Mouse (Mus musculus) cerebellum, adult 2 months (tissue): Measurements from ENCODE around the gene Whamm. TPM values are rescaled to one million over a fixed set of nuclear protein-coding genes. Genes with fewer than 3 reads are reported as not detected.

Source experiments
- DNase-seq, 2 experiments: peaks; one replicate each; pipeline ENCODE4 v3.0.0; 2021
- H3K27ac ChIP-seq: fragments of 200-500 bp; 2 replicates; pipeline ENCODE4 v1.5.1; 2012; ENCODE audit warnings: low read length, control low read depth, inconsistent platforms; ENCODE audit not compliant: insufficient read depth
- H3K27me3 ChIP-seq: fragments of 200-500 bp; 2 replicates; pipeline ENCODE4 v1.6.1; 2012; ENCODE audit warnings: inconsistent platforms, mild to moderate bottlenecking, low read length, moderate library complexity; ENCODE audit not compliant: control insufficient read depth, insufficient read depth
- H3K4me1 ChIP-seq: fragments of 200-500 bp; 2 replicates; pipeline ENCODE4 v1.6.1; 2011; ENCODE audit warnings: low read length; ENCODE audit not compliant: control insufficient read depth, insufficient read depth
- H3K4me3 ChIP-seq: fragments of 200-500 bp; replicated peaks from 2 replicates; pipeline ENCODE3; 2011; ENCODE audit warnings: mild to moderate bottlenecking, low read depth, low read length, control low read depth; ENCODE audit not compliant: insufficient read depth
- CTCF ChIP-seq: fragments of 200-500 bp; IDR thresholded peaks from 2 replicates; pipeline ENCODE4 v1.5.1; 2011; ENCODE audit warnings: low read depth, mild to moderate bottlenecking, control low read depth, low read length, moderate library complexity, borderline replicate concordance; ENCODE audit not compliant: insufficient read depth
- POLR2A ChIP-seq: fragments of 200-500 bp; IDR thresholded peaks from 2 replicates; pipeline ENCODE4 v1.6.1; 2011; ENCODE audit warnings: low read length, control low read depth, borderline replicate concordance; ENCODE audit not compliant: insufficient read depth
- WGBS: fragments of 180-500 bp; shearing (Covaris S2); methylation state at CpG from one replicate; pipeline ENCODE4 v1.1.7; 2018; 5-methylcytosine and 5-hydroxymethylcytosine counted together
- polyA plus RNA-seq: library from polyadenylated mRNA; depleted of rRNA; stranded (reverse); fragments of >200 nt; gene quantifications from 2 replicates; pipeline ENCODE4 v1.2.3, GENCODE M21; 2012

The Whamm gene
- polyA plus RNA-seq, 1 experiment = 28.6 TPM

DNA sequence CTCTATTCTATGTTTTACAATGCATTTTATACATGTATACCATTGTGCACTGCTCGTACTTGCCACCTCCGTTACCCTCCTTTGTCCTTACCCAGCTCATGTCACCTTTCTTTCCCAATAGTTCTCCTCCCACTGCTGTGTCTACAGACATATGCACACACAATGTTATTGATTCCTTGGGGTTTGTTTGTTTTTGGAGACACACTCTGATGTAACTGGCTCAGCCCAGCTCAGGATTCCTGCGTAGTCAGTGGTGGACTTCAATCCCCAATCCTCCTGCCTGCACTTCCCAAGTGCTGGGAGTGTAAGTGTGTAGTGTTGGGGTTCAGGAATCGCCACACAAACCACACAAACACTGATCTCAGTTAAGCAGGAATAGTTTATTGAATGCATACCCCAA, 16.2 kb downstream of the Whamm start:
- H3K27ac ChIP-seq = no peak overlapping the region
- no peaks in the 10 kb centered on the region for H3K27me3 ChIP-seq
- 97% methylated on average over 4 of the region's 4 CpGs for WGBS
- H3K4me3 ChIP-seq = no peak overlapping the region
- TF ChIP-seq CTCF (no peak), POLR2A (no peak)
- no peak for DNase-seq
- H3K4me1 ChIP-seq = no peaks in the 10 kb centered on the region

DNA sequence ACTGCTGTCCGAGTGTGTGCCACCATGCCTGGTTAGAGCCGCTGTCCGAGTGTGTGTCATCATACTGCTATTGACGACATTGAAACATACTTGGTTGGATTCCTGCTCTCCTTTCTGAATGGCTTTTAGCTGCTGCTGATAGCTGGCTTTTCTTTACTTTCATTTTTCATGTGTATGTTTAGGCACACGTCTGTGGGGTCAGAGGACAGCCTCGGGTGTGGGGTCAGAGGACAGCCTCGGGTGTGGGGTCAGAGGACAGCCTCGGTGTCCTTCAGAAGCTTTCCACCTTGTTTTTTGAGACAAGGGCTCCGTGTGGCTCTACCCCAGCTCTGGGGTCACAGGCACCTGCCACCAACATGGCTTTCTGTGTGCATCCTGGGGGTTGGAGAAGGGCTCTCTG, 21.6 kb downstream of the Whamm start:
- Histone ChIP-seq H3K4me3 (no peak overlapping the region), H3K27ac (no peak overlapping the region), H3K4me1 (peaks cover 8% of the 10 kb centered on the region; the same call in 1 of the 2 replicates), H3K27me3 (no peaks in the 10 kb centered on the region)
- 92% methylated on average over 9 of the region's 9 CpGs for WGBS
- DNase-seq = no peak
- no peak for TF ChIP-seq CTCF

- Histone ChIP-seq H3K4me3 (no peak overlapping the region), H3K4me1 (peaks cover 8% of the 10 kb centered on the region; the same call in 1 of the 2 replicates), H3K27me3 (no peaks in the 10 kb centered on the region), H3K27ac (no peak overlapping the region)
- WGBS = 92% methylated on average over 8 of the region's 8 CpGs
- no peak for TF ChIP-seq POLR2A
- TF ChIP-seq CTCF = no peak
- no peak for DNase-seq
Observed at GRCm38 (mm10) chr7:81593387-81593786, 22.3 kb downstream of the Whamm start.

DNA sequence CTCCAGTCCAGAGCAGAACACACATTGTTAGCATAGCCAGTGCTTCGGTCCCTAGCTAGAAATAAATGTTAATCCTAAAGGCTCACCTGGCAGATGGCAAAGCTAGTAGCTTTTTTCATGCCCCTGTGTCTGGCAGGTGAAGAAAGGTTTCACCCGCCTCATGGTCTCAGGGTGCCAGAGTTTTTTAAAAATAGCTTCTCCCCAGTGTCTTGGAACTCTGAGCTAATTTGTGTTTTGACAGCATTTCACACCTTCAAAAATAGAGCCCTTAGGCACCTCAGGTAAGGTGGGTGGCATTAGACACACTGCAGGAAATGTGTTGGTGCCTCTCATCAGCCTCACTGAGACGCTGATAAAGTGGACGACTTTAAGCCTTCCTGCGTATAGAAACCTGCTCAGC, 24.0 kb downstream of the Whamm start:
- no peaks in the 10 kb centered on the region for H3K27me3 ChIP-seq
- TF ChIP-seq CTCF = no peak
- no peak for TF ChIP-seq POLR2A
- H3K4me3 ChIP-seq = no peak overlapping the region
- no peak overlapping the region for H3K27ac ChIP-seq
- 16% methylated on average over 5 of the region's 5 CpGs for WGBS
- DNase-seq = peak in 1 of 2 experiments; percentile 62
- H3K4me1 ChIP-seq = peaks cover 8% of the 10 kb centered on the region; the same call in 1 of the 2 replicates

GRCm38 (mm10) chr7:81596086-81596485, 25.0 kb downstream of the Whamm start:
- 79% methylated on average over 6 of the region's 6 CpGs for WGBS
- no peak for DNase-seq
- no peaks in the 10 kb centered on the region for H3K27me3 ChIP-seq
- TF ChIP-seq POLR2A = no peak
- no peak for TF ChIP-seq CTCF
- no peak overlapping the region for H3K4me3 ChIP-seq
- no peak overlapping the region for H3K27ac ChIP-seq
- H3K4me1 ChIP-seq = peaks cover 8% of the 10 kb centered on the region; the same call in 1 of the 2 replicates

- TF ChIP-seq CTCF = no peak
- TF ChIP-seq POLR2A = no peak
- 100% methylated on average over 1 of the region's 1 CpGs for WGBS
- Histone ChIP-seq H3K27ac (no peak overlapping the region), H3K4me1 (peaks cover 8% of the 10 kb centered on the region; the same call in 1 of the 2 replicates), H3K27me3 (no peaks in the 10 kb centered on the region), H3K4me3 (no peak overlapping the region)
- DNase-seq = no peak
Observed at GRCm38 (mm10) chr7:81597660-81598059, 26.6 kb downstream of the Whamm start.

- no peak overlapping the region for H3K4me3 ChIP-seq
- WGBS = 85% methylated on average over 8 of the region's 8 CpGs
- TF ChIP-seq POLR2A = no peak
- no peak for TF ChIP-seq CTCF
- H3K27ac ChIP-seq = no peak overlapping the region
- peaks cover 8% of the 10 kb centered on the region; the same call in 1 of the 2 replicates for H3K4me1 ChIP-seq
- no peak for DNase-seq
- no peaks in the 10 kb centered on the region for H3K27me3 ChIP-seq
Observed at GRCm38 (mm10) chr7:81599379-81600280, 28.6 kb downstream of the Whamm start.

DNA sequence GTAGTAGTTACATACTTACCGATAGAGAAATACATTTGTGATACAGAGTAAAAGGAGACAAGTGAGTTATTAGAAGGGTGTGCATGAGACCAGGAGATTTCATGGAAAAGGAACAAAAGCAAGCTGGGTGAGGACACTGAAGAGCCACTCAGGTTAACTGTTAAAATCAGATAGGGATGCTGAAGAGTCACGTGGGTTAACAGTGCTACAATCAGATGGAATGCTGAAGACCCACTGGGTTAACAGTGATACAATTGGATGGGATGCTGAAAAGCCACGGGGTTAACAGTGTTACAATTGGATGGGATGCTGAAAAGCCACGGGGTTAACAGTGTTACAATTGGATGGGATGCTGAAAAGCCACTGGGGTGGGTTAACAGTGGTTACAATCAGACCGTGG, 33.9 kb downstream of the Whamm start:
- Histone ChIP-seq H3K27me3 (no peaks in the 10 kb centered on the region), H3K4me1 (no peaks in the 10 kb centered on the region), H3K27ac (no peak overlapping the region), H3K4me3 (no peak overlapping the region)
- TF ChIP-seq POLR2A = no peak
- TF ChIP-seq CTCF = no peak
- WGBS = 92% methylated on average over 5 of the region's 5 CpGs
- DNase-seq = no peak
